In genomic region chr3:99981046-99981445, GRCm38 (mm10) we compare ENCODE assay signal across 24 mouse cellular contexts.
DNase-seq lines count a peak whose midpoint lies in the region; ATAC-seq and TF ChIP-seq lines count a peak whose summit lies in the region.
"Had no signal": no experiment of that assay in that cellular context is flagged by ENCODE, and none has a peak within 500 bp of the region (broad histone marks: within the 10 kb centered on the region; RNA-seq: fewer than 3 reads in every experiment).

No protein-coding gene starts in this region.

- H3K9ac ChIP-seq in ES-E14 (ENCODE audit: insufficient read depth, low read depth, low read length, poor library complexity, severe bottlenecking) = no peak overlapping the region
- H3K9ac ChIP-seq: embryonic facial prominence, embryonic 12.5 days; forebrain, postnatal 0 days; hindbrain, embryonic 15.5 days; limb, embryonic 15.5 days; neural tube, embryonic 15.5 days had no signal

- H3K36me3 ChIP-seq in ES-E14 (ENCODE audit: control insufficient read depth, insufficient read depth, low read length, poor library complexity, severe bottlenecking) = no peaks in the 10 kb centered on the region
- H3K36me3 ChIP-seq: embryonic facial prominence, embryonic 12.5 days; hindbrain, embryonic 15.5 days; limb, embryonic 15.5 days; neural tube, embryonic 15.5 days had no signal

- 0 out of 2 replicates have a peak, but pooled peaks have one; percentile 30 for ATAC-seq in erythroid progenitor cell, adult 5-6 weeks (replicated peaks; ENCODE audit: low FRiP score, poor library complexity, severe bottlenecking)
- ATAC-seq in neutrophil, adult 5-6 weeks (ENCODE audit: extremely low read depth, insufficient number of reproducible peaks, low FRiP score, poor library complexity, severe bottlenecking) = peak; percentile 51; the same call in 1 of the 2 replicates
- ATAC-seq: forebrain, postnatal 0 days had no signal

- H3K27ac ChIP-seq in ES-E14 (ENCODE audit: insufficient read depth, low read depth, low read length, poor library complexity, severe bottlenecking) = no peak overlapping the region
- H3K27ac ChIP-seq: embryonic facial prominence, embryonic 12.5 days; hindbrain, embryonic 15.5 days; limb, embryonic 15.5 days; neural tube, embryonic 15.5 days had no signal

- DNase-seq in ES-E14 (ENCODE audit: low read depth, low spot score) (peak; percentile 9), R1 (ENCODE audit: low read depth, low spot score) (peak; percentile 3)
- DNase-seq in ovary, postnatal 36 days (ENCODE audit: low spot score) = no peak
- no peak for DNase-seq in layer of hippocampus, adult 9-11 months
- DNase-seq in lung, postnatal 25 days (ENCODE audit: low spot score) = no peak
- DNase-seq: adrenal gland, postnatal 14 days; cerebellum, adult 8-10 months; forebrain, postnatal 0 days; heart, postnatal 10 days; kidney, adult 18-20 months; kidney, postnatal 10 days; lung, postnatal 10 days; midbrain, embryonic 14.5 days; right cerebral cortex, postnatal 4 days; thymus, postnatal 25 days had no signal

- no peaks in the 10 kb centered on the region for H3K9me3 ChIP-seq in ES-E14 (ENCODE audit: control insufficient read depth, insufficient read depth, low read depth, low read length)
- H3K9me3 ChIP-seq: embryonic facial prominence, embryonic 12.5 days; hindbrain, embryonic 15.5 days; limb, embryonic 15.5 days; neural tube, embryonic 15.5 days had no signal

- no peak overlapping the region for H3K4me3 ChIP-seq in ES-E14 (ENCODE audit: insufficient read depth in 1 of 2, low read depth in 1 of 2, low read length in 2 of 2, poor library complexity in 1 of 2, severe bottlenecking in 1 of 2)
- H3K4me3 ChIP-seq: embryonic facial prominence, embryonic 12.5 days; erythroblast, embryonic 14.5 days; hindbrain, embryonic 15.5 days; limb, embryonic 15.5 days; megakaryocyte, embryonic 14.5 days; myocyte; neural tube, embryonic 15.5 days had no signal

- in situ Hi-C loops in ES-E14 (cut with MboI; ENCODE audit: low sequenced_read_pairs in 2 of 2, unreplicated experiment in 2 of 2) = no loop called here

- no peaks in the 10 kb centered on the region for H3K4me1 ChIP-seq in ES-E14 (ENCODE audit: control insufficient read depth in 2 of 2, insufficient read depth in 2 of 2, low read length in 2 of 2, poor library complexity in 1 of 2)
- H3K4me1 ChIP-seq: embryonic facial prominence, embryonic 12.5 days; hindbrain, embryonic 15.5 days; limb, embryonic 15.5 days; megakaryocyte, embryonic 14.5 days; neural tube, embryonic 15.5 days had no signal

TF ChIP-seq in ES-E14, 5 proteins besides CTCF, POLR2A, EP300 and RAD21:
- no peak for TF ChIP-seq CHD2 (IDR thresholded peaks at IDR 0.05; ENCODE audit: low read depth, low read length)
- no peak for TF ChIP-seq ZC3H11A (IDR thresholded peaks at IDR 0.05; ENCODE audit: borderline replicate concordance, low read depth, low read length)
- TF ChIP-seq ZNF384 (IDR thresholded peaks at IDR 0.05; ENCODE audit: low read depth, low read length) = no peak
- TF ChIP-seq MAFK (IDR thresholded peaks at IDR 0.05; ENCODE audit: insufficient read depth, low read depth, low read length) = no peak
- no peak for TF ChIP-seq HCFC1 (IDR thresholded peaks at IDR 0.05; ENCODE audit: borderline replicate concordance, insufficient read depth, low read length)
TF ChIP-seq in ES-E14: peak in this region for 0.

Comparison
In these comparisons a context has a peak if more than half of its experiments do, and no peak if none do; other contexts are left out.
1. DNase-seq: peak in ES-E14 (single experiment) and R1 (single experiment); none in ovary, postnatal 36 days (single experiment), layer of hippocampus, adult 9-11 months (single experiment) and lung, postnatal 25 days (single experiment).